Mouse (Mus musculus): ENCODE measurements at regions not wholly inside any gene's neighbourhood (a gene's known extent, or its start where the extent isn't known, plus 50 kb on each side); places are given as distances from the start of the nearest gene placed in this dataset.

DNA sequence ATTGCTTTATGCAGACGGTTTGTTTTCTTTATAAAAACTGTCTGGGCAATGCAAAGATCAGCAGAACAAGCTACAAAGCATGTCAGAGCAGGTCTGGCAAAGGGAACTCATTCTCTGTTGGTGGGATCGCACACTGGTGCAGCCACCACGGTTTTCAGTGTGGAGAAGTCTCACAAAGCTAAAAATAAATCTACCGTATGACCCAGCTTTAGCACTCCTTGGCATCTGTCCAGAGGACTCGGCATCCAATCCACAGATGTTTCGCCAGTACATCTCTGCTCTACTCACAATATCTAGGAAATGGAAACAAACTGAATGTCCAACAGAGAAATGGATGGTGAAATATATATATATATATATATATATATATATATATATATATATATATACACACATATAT is 69.4 kb upstream of the Tbc1d5 start:
- ATAC-seq (no peak), DNase-seq (ENCODE audit: low spot score) (no peak)
- Histone ChIP-seq H3K27me3 (replicated peaks; ENCODE audit: control insufficient read depth, insufficient read depth, low read length) (no peaks in the 10 kb centered on the region), H3K9me3 (replicated peaks; ENCODE audit: control insufficient read depth, low read length) (no peaks in the 10 kb centered on the region), H3K9ac (ENCODE audit: low read length) (no peak overlapping the region), H3K27ac (ENCODE audit: low read depth, low read length) (no peak overlapping the region), H3K4me1 (ENCODE audit: control insufficient read depth, insufficient read depth, low read length) (no peaks in the 10 kb centered on the region), H3K36me3 (ENCODE audit: control insufficient read depth, insufficient read depth, low read length) (no peaks in the 10 kb centered on the region), H3K4me2 (ENCODE audit: low read length) (no peak overlapping the region), H3K4me3 (ENCODE audit: low read depth, low read length) (no peak overlapping the region)
- 81% methylated on average over 6 of the region's 6 CpGs for WGBS

DNA sequence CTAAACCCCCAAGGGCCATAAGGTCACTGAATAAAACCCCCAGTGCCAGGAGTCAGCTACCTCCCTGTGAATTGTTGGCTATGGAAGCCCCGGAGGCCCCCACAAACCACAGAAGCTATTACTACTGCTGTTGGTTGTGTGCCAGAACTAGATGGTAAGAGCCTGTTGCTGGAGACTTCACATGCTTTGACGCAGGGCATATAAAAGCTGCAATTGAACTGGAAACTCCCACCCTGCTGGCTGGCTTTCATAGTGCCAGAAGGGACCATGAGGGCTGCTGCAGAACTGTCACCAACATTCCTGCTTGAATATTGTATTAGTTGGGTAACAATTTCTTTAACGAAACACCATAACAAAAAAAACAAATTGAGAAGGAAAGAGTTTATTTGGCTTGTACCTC is 66.9 kb upstream of the Tbc1d5 start:
- Histone ChIP-seq H3K27me3 (replicated peaks; ENCODE audit: control insufficient read depth, insufficient read depth, low read length) (no peaks in the 10 kb centered on the region), H3K36me3 (ENCODE audit: control insufficient read depth, insufficient read depth, low read length) (no peaks in the 10 kb centered on the region), H3K4me1 (ENCODE audit: control insufficient read depth, insufficient read depth, low read length) (no peaks in the 10 kb centered on the region), H3K9me3 (replicated peaks; ENCODE audit: control insufficient read depth, low read length) (no peaks in the 10 kb centered on the region), H3K4me2 (ENCODE audit: low read length) (no peak overlapping the region), H3K9ac (ENCODE audit: low read length) (no peak overlapping the region), H3K4me3 (ENCODE audit: low read depth, low read length) (no peak overlapping the region), H3K27ac (ENCODE audit: low read depth, low read length) (no peak overlapping the region)
- DNase-seq (ENCODE audit: low spot score) (no peak), ATAC-seq (no peak)
- WGBS, result 65% methylated on average over 3 of the region's 3 CpGs

DNA sequence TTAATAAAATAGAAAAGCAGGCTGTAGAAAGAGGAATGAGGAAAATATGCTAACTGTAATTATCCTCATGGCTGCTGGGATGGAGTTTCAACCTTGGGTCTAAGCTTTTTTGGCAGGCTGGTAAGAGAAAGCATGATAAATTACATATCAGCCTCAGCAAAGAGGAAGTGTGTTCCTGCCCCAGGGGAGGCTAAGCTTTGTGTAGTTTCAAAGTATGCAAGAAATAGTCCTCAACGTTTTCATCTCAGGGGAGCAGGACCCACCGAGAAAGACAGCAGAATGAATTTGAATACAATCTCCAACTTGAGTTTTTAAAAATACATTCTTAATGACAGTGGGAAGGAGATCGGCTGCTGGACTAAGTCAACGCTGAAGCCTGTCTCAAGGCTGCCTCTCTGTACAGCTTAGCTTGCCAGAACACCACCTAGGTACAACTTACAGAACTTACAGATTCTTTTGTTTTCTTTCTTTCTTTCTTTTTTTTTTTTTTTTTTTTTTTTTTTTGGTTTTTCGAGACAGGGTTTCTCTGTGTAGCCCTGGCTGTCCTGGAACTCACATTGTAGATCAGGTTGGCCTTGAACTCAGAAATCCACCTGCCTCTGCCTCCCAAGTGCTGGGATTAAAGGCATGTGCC is 61.3 kb upstream of the Tbc1d5 start:
- no peak overlapping the region for H3K9ac ChIP-seq (ENCODE audit: low read length)
- H3K27ac ChIP-seq (ENCODE audit: low read depth, low read length), result no peak overlapping the region
- H3K9me3 ChIP-seq (replicated peaks; ENCODE audit: control insufficient read depth, low read length), result no peaks in the 10 kb centered on the region
- ATAC-seq (no peak), DNase-seq (ENCODE audit: low spot score) (no peak)
- H3K36me3 ChIP-seq (ENCODE audit: control insufficient read depth, insufficient read depth, low read length), result no peaks in the 10 kb centered on the region
- 75% methylated on average over 5 of the region's 5 CpGs for WGBS
- no peaks in the 10 kb centered on the region for H3K27me3 ChIP-seq (replicated peaks; ENCODE audit: control insufficient read depth, insufficient read depth, low read length)
- no peak overlapping the region for H3K4me3 ChIP-seq (ENCODE audit: low read depth, low read length)
- H3K4me2 ChIP-seq (ENCODE audit: low read length), result no peak overlapping the region
- H3K4me1 ChIP-seq (ENCODE audit: control insufficient read depth, insufficient read depth, low read length), result no peaks in the 10 kb centered on the region

DNA sequence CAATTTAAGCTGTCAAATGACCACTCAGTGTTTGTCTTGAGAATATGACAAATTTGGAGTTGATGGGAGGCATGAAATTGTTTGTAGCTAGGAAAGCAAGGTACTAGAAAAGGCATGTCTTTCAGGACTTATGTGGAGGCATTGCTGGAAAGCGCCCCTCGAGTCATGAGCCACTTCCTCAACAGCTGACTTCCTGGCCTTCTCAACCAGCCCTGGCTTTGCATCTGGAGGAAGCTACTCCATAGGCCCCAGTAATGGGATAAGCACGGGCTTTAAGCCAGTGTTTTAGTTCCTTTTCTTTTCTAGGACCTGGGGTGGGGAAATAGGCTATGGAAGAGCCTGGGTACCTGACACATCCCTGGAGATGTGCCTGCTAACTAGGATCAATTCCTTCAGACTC is 60.3 kb upstream of the Tbc1d5 start:
- no peak overlapping the region for H3K4me3 ChIP-seq (ENCODE audit: low read depth, low read length)
- no peak for DNase-seq (ENCODE audit: low spot score)
- H3K9ac ChIP-seq (ENCODE audit: low read length), result no peak overlapping the region
- 75% methylated on average over 3 of the region's 3 CpGs for WGBS
- no peaks in the 10 kb centered on the region for H3K4me1 ChIP-seq (ENCODE audit: control insufficient read depth, insufficient read depth, low read length)
- no peak overlapping the region for H3K4me2 ChIP-seq (ENCODE audit: low read length)
- no peaks in the 10 kb centered on the region for H3K36me3 ChIP-seq (ENCODE audit: control insufficient read depth, insufficient read depth, low read length)
- H3K27ac ChIP-seq (ENCODE audit: low read depth, low read length), result no peak overlapping the region
- H3K27me3 ChIP-seq (replicated peaks; ENCODE audit: control insufficient read depth, insufficient read depth, low read length), result no peaks in the 10 kb centered on the region
- ATAC-seq, result no peak
- no peaks in the 10 kb centered on the region for H3K9me3 ChIP-seq (replicated peaks; ENCODE audit: control insufficient read depth, low read length)
